Mouse (Mus musculus) cerebellum, adult 2 months (tissue): ENCODE results near the gene Ccz1.

Experiments
- CTCF ChIP-seq: fragments of 200-500 bp; IDR thresholded peaks from 2 replicates; pipeline ENCODE4 v1.5.1; 2011; ENCODE audit warnings: low read depth, mild to moderate bottlenecking, control low read depth, low read length, moderate library complexity, borderline replicate concordance; ENCODE audit not compliant: insufficient read depth
- POLR2A ChIP-seq: fragments of 200-500 bp; IDR thresholded peaks from 2 replicates; pipeline ENCODE4 v1.6.1; 2011; ENCODE audit warnings: low read length, control low read depth, borderline replicate concordance; ENCODE audit not compliant: insufficient read depth

DNA sequence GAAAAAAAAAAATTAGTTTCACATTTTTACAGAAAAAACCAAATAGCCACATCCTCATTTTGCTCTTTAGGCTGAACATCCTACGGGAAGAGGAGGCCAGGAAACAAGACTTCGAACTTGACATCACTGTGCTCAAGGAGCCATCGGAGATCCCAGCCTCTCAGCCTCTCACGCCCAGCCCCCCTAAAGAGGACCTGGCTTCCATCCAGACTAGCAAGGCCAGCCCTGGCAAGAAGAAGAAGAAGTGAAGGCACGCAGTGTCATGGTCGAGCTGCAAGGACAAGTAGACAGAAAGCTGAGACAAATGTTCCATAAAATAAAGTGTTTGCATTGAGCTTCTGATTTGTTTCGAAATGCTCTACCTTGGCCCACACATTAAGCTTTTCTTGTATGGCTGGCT, 29.3 kb downstream of the Ccz1 start:
- TF ChIP-seq POLR2A, result no peak
- TF ChIP-seq CTCF, result no peak
